Mouse (Mus musculus) thymus, adult 2 months (tissue): ENCODE data around the gene Tec.

Experiments
- CTCF ChIP-seq: fragments of 200-500 bp; IDR thresholded peaks from 2 replicates; pipeline ENCODE4 v1.5.1; 2012; ENCODE audit warnings: mild to moderate bottlenecking, control low read depth, low read length, moderate library complexity, borderline replicate concordance; ENCODE audit not compliant: control insufficient read depth, poor library complexity, insufficient read depth; ENCODE audit errors: extremely low read depth
- POLR2A ChIP-seq: fragments of 200-500 bp; IDR thresholded peaks from 2 replicates; pipeline ENCODE4 v1.6.1; 2012; ENCODE audit warnings: mild to moderate bottlenecking, low read length, control low read depth, moderate library complexity; ENCODE audit not compliant: control insufficient read depth, poor library complexity, insufficient read depth; ENCODE audit errors: extremely low read depth

DNA sequence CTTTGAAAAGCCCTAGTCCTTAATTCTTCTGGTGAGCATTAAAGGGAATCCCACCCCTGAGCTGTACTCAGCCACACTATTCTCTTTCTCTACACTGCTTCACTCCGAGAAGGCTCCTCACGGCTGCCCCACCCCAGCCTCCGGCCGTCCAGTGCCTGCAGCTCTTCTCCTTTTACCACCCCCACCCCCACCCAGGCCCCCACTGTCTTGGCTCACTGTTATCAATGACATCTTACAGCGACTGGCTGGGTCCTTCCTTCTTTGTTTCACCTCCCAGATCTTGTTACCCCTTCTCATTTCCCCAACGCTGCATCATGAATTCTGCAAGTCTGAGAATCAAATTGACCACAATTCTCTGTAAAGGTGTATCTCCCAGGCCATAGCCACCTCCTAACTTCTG lies 29.7 kb upstream of the Tec start:
- TF ChIP-seq POLR2A = no peak
- no peak for TF ChIP-seq CTCF
